Mouse (Mus musculus): ENCODE measurements at regions not wholly inside any gene's neighbourhood (a gene's known extent, or its start where the extent isn't known, plus 50 kb on each side); places are given as distances from the start of the nearest gene placed in this dataset.
A peak's percentile ranks its signal among the peaks of the same experiment; 100 is the strongest.

GRCm38 (mm10) chr3:58129358-58129903 is 281.6 kb upstream of the Pfn2 start:
- ATAC-seq (replicated peaks; ENCODE audit: low FRiP score, low TSS enrichment, poor library complexity, severe bottlenecking): no peak

- ATAC-seq (replicated peaks; ENCODE audit: low FRiP score, low TSS enrichment, poor library complexity, severe bottlenecking): no peak
These were observed 278.7 kb upstream of the Tsc22d2 start for GRCm38 (mm10) chr3:58135607-58136365.

GRCm38 (mm10) chr3:58138726-58139585 is 275.6 kb upstream of the Tsc22d2 start:
- ATAC-seq (replicated peaks; ENCODE audit: low FRiP score, low TSS enrichment, poor library complexity, severe bottlenecking): no peak

GRCm38 (mm10) chr3:58146108-58146507 is 268.4 kb upstream of the Tsc22d2 start:
- ATAC-seq (replicated peaks; ENCODE audit: low FRiP score, low TSS enrichment, poor library complexity, severe bottlenecking): no peak

- no peak for ATAC-seq (replicated peaks; ENCODE audit: low FRiP score, low TSS enrichment, poor library complexity, severe bottlenecking)
These were observed 267.8 kb upstream of the Tsc22d2 start for GRCm38 (mm10) chr3:58146762-58147161.

GRCm38 (mm10) chr3:58153141-58153540 is 261.4 kb upstream of the Tsc22d2 start:
- ATAC-seq (replicated peaks; ENCODE audit: low FRiP score, low TSS enrichment, poor library complexity, severe bottlenecking): no peak

- ATAC-seq (replicated peaks; ENCODE audit: low FRiP score, low TSS enrichment, poor library complexity, severe bottlenecking): no peak
These were observed 260.4 kb upstream of the Tsc22d2 start for GRCm38 (mm10) chr3:58153874-58154756.

- ATAC-seq (replicated peaks; ENCODE audit: low FRiP score, low TSS enrichment, poor library complexity, severe bottlenecking): 0 out of 2 replicates have a peak, but pooled peaks have one; percentile 61
These were observed 255.1 kb upstream of the Tsc22d2 start for GRCm38 (mm10) chr3:58159384-58159783.

- ATAC-seq (replicated peaks; ENCODE audit: low FRiP score, low TSS enrichment, poor library complexity, severe bottlenecking): no peak
These were observed 252.3 kb upstream of the Tsc22d2 start for GRCm38 (mm10) chr3:58162238-58162637.

- peak; percentile 88 for ATAC-seq (replicated peaks; ENCODE audit: low FRiP score, low TSS enrichment, poor library complexity, severe bottlenecking)
These were observed 250.7 kb upstream of the Tsc22d2 start for GRCm38 (mm10) chr3:58163806-58164205.

- ATAC-seq (replicated peaks; ENCODE audit: low FRiP score, low TSS enrichment, poor library complexity, severe bottlenecking): no peak
These were observed 247.9 kb upstream of the Tsc22d2 start for GRCm38 (mm10) chr3:58166628-58167027.

GRCm38 (mm10) chr3:58167121-58167520 is 247.4 kb upstream of the Tsc22d2 start:
- no peak for ATAC-seq (replicated peaks; ENCODE audit: low FRiP score, low TSS enrichment, poor library complexity, severe bottlenecking)

- no peak for ATAC-seq (replicated peaks; ENCODE audit: low FRiP score, low TSS enrichment, poor library complexity, severe bottlenecking)
These were observed 246.7 kb upstream of the Tsc22d2 start for GRCm38 (mm10) chr3:58167761-58168290.

GRCm38 (mm10) chr3:58168522-58169185 is 245.9 kb upstream of the Tsc22d2 start:
- no peak for ATAC-seq (replicated peaks; ENCODE audit: low FRiP score, low TSS enrichment, poor library complexity, severe bottlenecking)

GRCm38 (mm10) chr3:58169786-58170185 is 244.7 kb upstream of the Tsc22d2 start:
- no peak for ATAC-seq (replicated peaks; ENCODE audit: low FRiP score, low TSS enrichment, poor library complexity, severe bottlenecking)

- no peak for ATAC-seq (replicated peaks; ENCODE audit: low FRiP score, low TSS enrichment, poor library complexity, severe bottlenecking)
These were observed 242.4 kb upstream of the Tsc22d2 start for GRCm38 (mm10) chr3:58172096-58172495.

GRCm38 (mm10) chr3:58173821-58174220 is 240.7 kb upstream of the Tsc22d2 start:
- no peak for ATAC-seq (replicated peaks; ENCODE audit: low FRiP score, low TSS enrichment, poor library complexity, severe bottlenecking)

GRCm38 (mm10) chr3:58181715-58182114 is 232.8 kb upstream of the Tsc22d2 start:
- ATAC-seq (replicated peaks; ENCODE audit: low FRiP score, low TSS enrichment, poor library complexity, severe bottlenecking): no peak

GRCm38 (mm10) chr3:58182299-58182698 is 232.2 kb upstream of the Tsc22d2 start:
- ATAC-seq (replicated peaks; ENCODE audit: low FRiP score, low TSS enrichment, poor library complexity, severe bottlenecking): no peak
